Mouse (Mus musculus): ENCODE data around the gene Lbhd1. TPM values are rescaled to one million over a fixed set of nuclear protein-coding genes. Genes with fewer than 3 reads are reported as not detected.
A peak's percentile ranks its signal among the peaks of the same experiment; 100 is the strongest.

Gene Lbhd1
- polyA plus RNA-seq, 1 experiment = 13.4 TPM

GRCm38 (mm10) chr19:8898576-8898975, 15.0 kb downstream of the Lbhd1 start:
- Histone ChIP-seq H3K9me3 (replicated peaks; ENCODE audit: control insufficient read depth, insufficient read depth, low read length, poor library complexity, severe bottlenecking) (no peaks in the 10 kb centered on the region), H3K36me3 (ENCODE audit: control insufficient read depth, insufficient read depth, low read length, poor library complexity, severe bottlenecking) (peaks cover 32% of the 10 kb centered on the region), H3K27ac (ENCODE audit: insufficient read depth, low read length) (peak overlapping the region; percentile 54), H3K27me3 (ENCODE audit: control insufficient read depth, insufficient read depth, low read length, poor library complexity, severe bottlenecking) (no peaks in the 10 kb centered on the region), H3K4me1 (ENCODE audit: control insufficient read depth, insufficient read depth, low read length) (no peaks in the 10 kb centered on the region), H3K9ac (ENCODE audit: low read depth, poor library complexity, severe bottlenecking) (peak overlapping the region; percentile 94), H3K4me3 (ENCODE audit: low read depth, low read length) (peak overlapping the region; percentile 93)
- TF ChIP-seq POLR2A (IDR thresholded peaks at IDR 0.05; ENCODE audit: insufficient read depth, low read length) (no peak), EP300 (IDR thresholded peaks at IDR 0.05; ENCODE audit: insufficient read depth, low read depth, low read length) (no peak), CTCF (IDR thresholded peaks at IDR 0.05; ENCODE audit: low read depth, low read length) (no peak)

GRCm38 (mm10) chr19:8899079-8899478, 15.5 kb downstream of the Lbhd1 start:
- no peaks in the 10 kb centered on the region for H3K4me1 ChIP-seq (ENCODE audit: control insufficient read depth, insufficient read depth, low read length)
- peak overlapping the region; percentile 94 for H3K9ac ChIP-seq (ENCODE audit: low read depth, poor library complexity, severe bottlenecking)
- no peak overlapping the region for H3K4me3 ChIP-seq (ENCODE audit: low read depth, low read length)
- H3K27ac ChIP-seq (ENCODE audit: insufficient read depth, low read length) = no peak overlapping the region
- TF ChIP-seq CTCF (IDR thresholded peaks at IDR 0.05; ENCODE audit: low read depth, low read length) (no peak), POLR2A (IDR thresholded peaks at IDR 0.05; ENCODE audit: insufficient read depth, low read length) (no peak), EP300 (IDR thresholded peaks at IDR 0.05; ENCODE audit: insufficient read depth, low read depth, low read length) (no peak)
- peaks cover 36% of the 10 kb centered on the region for H3K36me3 ChIP-seq (ENCODE audit: control insufficient read depth, insufficient read depth, low read length, poor library complexity, severe bottlenecking)
- H3K9me3 ChIP-seq (replicated peaks; ENCODE audit: control insufficient read depth, insufficient read depth, low read length, poor library complexity, severe bottlenecking) = no peaks in the 10 kb centered on the region
- no peaks in the 10 kb centered on the region for H3K27me3 ChIP-seq (ENCODE audit: control insufficient read depth, insufficient read depth, low read length, poor library complexity, severe bottlenecking)

GRCm38 (mm10) chr19:8903412-8903811, 19.9 kb downstream of the Lbhd1 start:
- no peak for TF ChIP-seq POLR2A (IDR thresholded peaks at IDR 0.05; ENCODE audit: insufficient read depth, low read length)

GRCm38 (mm10) chr19:8908531-8908930, 25.0 kb downstream of the Lbhd1 start:
- no peaks in the 10 kb centered on the region for H3K9me3 ChIP-seq (replicated peaks; ENCODE audit: control insufficient read depth, insufficient read depth, low read length, poor library complexity, severe bottlenecking)
- H3K4me3 ChIP-seq (ENCODE audit: low read depth, low read length) = no peak overlapping the region
- H3K36me3 ChIP-seq (ENCODE audit: control insufficient read depth, insufficient read depth, low read length, poor library complexity, severe bottlenecking) = peaks cover 86% of the 10 kb centered on the region
- TF ChIP-seq CTCF (IDR thresholded peaks at IDR 0.05; ENCODE audit: low read depth, low read length) (no peak), POLR2A (IDR thresholded peaks at IDR 0.05; ENCODE audit: insufficient read depth, low read length) (no peak), EP300 (IDR thresholded peaks at IDR 0.05; ENCODE audit: insufficient read depth, low read depth, low read length) (no peak)
- no peak overlapping the region for H3K27ac ChIP-seq (ENCODE audit: insufficient read depth, low read length)
- H3K4me1 ChIP-seq (ENCODE audit: control insufficient read depth, insufficient read depth, low read length) = no peaks in the 10 kb centered on the region
- H3K9ac ChIP-seq (ENCODE audit: low read depth, poor library complexity, severe bottlenecking) = no peak overlapping the region
- H3K27me3 ChIP-seq (ENCODE audit: control insufficient read depth, insufficient read depth, low read length, poor library complexity, severe bottlenecking) = no peaks in the 10 kb centered on the region

More at GRCm38 (mm10) chr19:8903412-8903811, 19.9 kb downstream of the Lbhd1 start:
- Histone ChIP-seq H3K36me3 (ENCODE audit: control insufficient read depth, insufficient read depth, low read length, poor library complexity, severe bottlenecking) (peaks cover 56% of the 10 kb centered on the region), H3K9ac (ENCODE audit: low read depth, poor library complexity, severe bottlenecking) (no peak overlapping the region), H3K27ac (ENCODE audit: insufficient read depth, low read length) (no peak overlapping the region), H3K9me3 (replicated peaks; ENCODE audit: control insufficient read depth, insufficient read depth, low read length, poor library complexity, severe bottlenecking) (no peaks in the 10 kb centered on the region), H3K4me3 (ENCODE audit: low read depth, low read length) (no peak overlapping the region), H3K4me1 (ENCODE audit: control insufficient read depth, insufficient read depth, low read length) (no peaks in the 10 kb centered on the region), H3K27me3 (ENCODE audit: control insufficient read depth, insufficient read depth, low read length, poor library complexity, severe bottlenecking) (no peaks in the 10 kb centered on the region)

GRCm38 (mm10) chr19:8911810-8912209, 28.3 kb downstream of the Lbhd1 start:
- Histone ChIP-seq H3K4me1 (ENCODE audit: control insufficient read depth, insufficient read depth, low read length) (no peaks in the 10 kb centered on the region), H3K27me3 (ENCODE audit: control insufficient read depth, insufficient read depth, low read length, poor library complexity, severe bottlenecking) (no peaks in the 10 kb centered on the region), H3K4me3 (ENCODE audit: low read depth, low read length) (no peak overlapping the region), H3K27ac (ENCODE audit: insufficient read depth, low read length) (no peak overlapping the region), H3K9me3 (replicated peaks; ENCODE audit: control insufficient read depth, insufficient read depth, low read length, poor library complexity, severe bottlenecking) (no peaks in the 10 kb centered on the region), H3K9ac (ENCODE audit: low read depth, poor library complexity, severe bottlenecking) (no peak overlapping the region), H3K36me3 (ENCODE audit: control insufficient read depth, insufficient read depth, low read length, poor library complexity, severe bottlenecking) (peaks cover 87% of the 10 kb centered on the region)
- TF ChIP-seq CTCF (IDR thresholded peaks at IDR 0.05; ENCODE audit: low read depth, low read length) = no peak
- no peak for TF ChIP-seq EP300 (IDR thresholded peaks at IDR 0.05; ENCODE audit: insufficient read depth, low read depth, low read length)
- no peak for TF ChIP-seq POLR2A (IDR thresholded peaks at IDR 0.05; ENCODE audit: insufficient read depth, low read length)

- TF ChIP-seq POLR2A (IDR thresholded peaks at IDR 0.05; ENCODE audit: insufficient read depth, low read length) = no peak
- TF ChIP-seq EP300 (IDR thresholded peaks at IDR 0.05; ENCODE audit: insufficient read depth, low read depth, low read length) = no peak
- TF ChIP-seq CTCF (IDR thresholded peaks at IDR 0.05; ENCODE audit: low read depth, low read length) = no peak
- Histone ChIP-seq H3K9me3 (replicated peaks; ENCODE audit: control insufficient read depth, insufficient read depth, low read length, poor library complexity, severe bottlenecking) (no peaks in the 10 kb centered on the region), H3K36me3 (ENCODE audit: control insufficient read depth, insufficient read depth, low read length, poor library complexity, severe bottlenecking) (peaks cover 69% of the 10 kb centered on the region), H3K4me1 (ENCODE audit: control insufficient read depth, insufficient read depth, low read length) (no peaks in the 10 kb centered on the region), H3K9ac (ENCODE audit: low read depth, poor library complexity, severe bottlenecking) (no peak overlapping the region), H3K27ac (ENCODE audit: insufficient read depth, low read length) (no peak overlapping the region), H3K27me3 (ENCODE audit: control insufficient read depth, insufficient read depth, low read length, poor library complexity, severe bottlenecking) (no peaks in the 10 kb centered on the region), H3K4me3 (ENCODE audit: low read depth, low read length) (no peak overlapping the region)
These were observed 30.7 kb downstream of the Lbhd1 start for GRCm38 (mm10) chr19:8914212-8914611.
